Mouse (Mus musculus) Patski (cell line): ENCODE data around the gene Serping1. TPM values are rescaled to one million over a fixed set of nuclear protein-coding genes. Genes with fewer than 3 reads are reported as not detected.
A peak's percentile ranks its signal among the peaks of the same experiment; 100 is the strongest.

ENCODE experiments used
- ATAC-seq: fragments of 100-300 bp; one replicate; pipeline ENCODE4 v1.8.0; 2021
- CTCF ChIA-PET: fragments of 350-600 bp; sonication (Branson Sonifier 250); formaldehyde crosslinking; loops from one replicate; lab custom pipeline; 2022; ENCODE audit warnings: inconsistent platforms; lab: Charles Lee
- POLR2A ChIA-PET: fragments of 350-600 bp; sonication (Branson Sonifier 250); formaldehyde crosslinking; loops from one replicate; lab custom pipeline; 2022; ENCODE audit warnings: antibody characterized with exemption, inconsistent platforms; lab: Charles Lee
- DNase-seq: peaks from one replicate; pipeline ENCODE4 v3.0.0-alpha.2; 2011; ENCODE audit warnings: low read depth, low spot score
- H3K27me3 ChIP-seq: fragments of 371-371 bp; one replicate; pipeline ENCODE4 v1.5.1; 2021
- CTCF ChIP-seq: fragments of 100-300 bp; IDR thresholded peaks from one replicate; pipeline ENCODE4 v1.5.1; 2021
- in situ Hi-C: fragments of 300-500 bp; cut with MboI; formaldehyde crosslinking; loops from 3 replicates; pipeline ENCODE4 v1.11.1; 2018; ENCODE audit warnings: low pct_unique_long_range_greater_than_20kb, mixed read lengths
- polyA plus RNA-seq: library from polyadenylated mRNA; unstranded; gene quantifications from one replicate; pipeline ENCODE4 v1.2.3, GENCODE M21; 2021

Gene Serping1
- polyA plus RNA-seq, 1 experiment from 2014 or later = 0.14 TPM

- no peak for ATAC-seq
These were observed 54.1 kb downstream of the Serping1 start for GRCm38 (mm10) chr2:84721182-84721581.

GRCm38 (mm10) chr2:84720718-84721117 is 54.5 kb downstream of the Serping1 start:
- ChIA-PET POLR2A (interaction anchor here (1.6 kb wide), 1 partner anchor 14 kb away, joined by 5 read pairs; no protein-coding TSS in a partner anchor), CTCF (no interaction called here)
- no peak for ATAC-seq
- no peak for TF ChIP-seq CTCF
- no peaks in the 10 kb centered on the region for H3K27me3 ChIP-seq
- in situ Hi-C loops = no loop called here
- DNase-seq = no peak

More at GRCm38 (mm10) chr2:84721182-84721581, 54.1 kb downstream of the Serping1 start:
- POLR2A ChIA-PET = interaction anchor here (1.6 kb wide), 1 partner anchor 14 kb away, joined by 5 read pairs; no protein-coding TSS in a partner anchor
- DNase-seq = no peak
- in situ Hi-C loops = no loop called here
- CTCF ChIA-PET = no interaction called here
- no peaks in the 10 kb centered on the region for H3K27me3 ChIP-seq
- no peak for TF ChIP-seq CTCF

- POLR2A ChIA-PET = interaction anchor here (0.6 to 1.6 kb wide), 2 partner anchors 9 to 1102 kb away, joined by 3 to 4 read pairs; no protein-coding TSS in a partner anchor
- CTCF ChIA-PET = no interaction called here
- in situ Hi-C loops = no loop called here
- no peak for DNase-seq
- H3K27me3 ChIP-seq = no peaks in the 10 kb centered on the region
- no peak for TF ChIP-seq CTCF
- no peak for ATAC-seq
These were observed 57.9 kb downstream of the Serping1 start for GRCm38 (mm10) chr2:84717357-84717756.

GRCm38 (mm10) chr2:84716423-84717355 is 58.6 kb downstream of the Serping1 start:
- DNase-seq (no peak), ATAC-seq (no peak)
- POLR2A ChIA-PET = interaction anchor here (0.5 to 1.6 kb wide), 4 partner anchors 10 to 1101 kb away, joined by 3 to 4 read pairs (median 3); no protein-coding TSS in a partner anchor
- no peak for TF ChIP-seq CTCF
- CTCF ChIA-PET = interaction anchor here (0.9 kb wide), 1 partner anchor 42 kb away, joined by 4 read pairs; no protein-coding TSS in a partner anchor
- in situ Hi-C loops = no loop called here
- H3K27me3 ChIP-seq = no peaks in the 10 kb centered on the region

GRCm38 (mm10) chr2:84715562-84716361 is 59.5 kb downstream of the Serping1 start:
- DNase-seq (no peak), ATAC-seq (peak; percentile 98)
- no peak for TF ChIP-seq CTCF
- no peaks in the 10 kb centered on the region for H3K27me3 ChIP-seq
- in situ Hi-C loops = no loop called here
- ChIA-PET POLR2A (interaction anchor here (0.5 to 1.6 kb wide), 2 partner anchors 11 to 38 kb away, joined by 3 to 4 read pairs; no protein-coding TSS in a partner anchor), CTCF (interaction anchor here (0.9 kb wide), 1 partner anchor 43 kb away, joined by 4 read pairs; no protein-coding TSS in a partner anchor)

Other genes starting within 250 kb of the Serping1 start
- gene Ctnnd1, start 124.7 kb downstream of the Serping1 start, polyA plus RNA-seq = 102 TPM
- 0.10 TPM for gene Btbd18, start 116.4 kb downstream of the Serping1 start, polyA plus RNA-seq
- 60.4 TPM for gene Selenoh, start 104.7 kb downstream of the Serping1 start, polyA plus RNA-seq
- gene Gm28635, start 97.4 kb downstream of the Serping1 start, polyA plus RNA-seq = not detected
- gene Med19, start 97.0 kb downstream of the Serping1 start, polyA plus RNA-seq = 30.6 TPM
- gene Tmx2, start 96.3 kb downstream of the Serping1 start, polyA plus RNA-seq = 244 TPM
- gene Zdhhc5, start 60.3 kb downstream of the Serping1 start, polyA plus RNA-seq = 65.0 TPM
- gene Clp1, start 48.1 kb downstream of the Serping1 start, polyA plus RNA-seq = 11.9 TPM
- 11.6 TPM for gene Ypel4, start 41.4 kb downstream of the Serping1 start, polyA plus RNA-seq
- gene Gm19426, start 31.8 kb downstream of the Serping1 start, polyA plus RNA-seq = 3.1 TPM
- gene Ube2l6, start 23.4 kb upstream of the Serping1 start, polyA plus RNA-seq = 4.7 TPM
- gene Smtnl1, start 47.2 kb upstream of the Serping1 start, polyA plus RNA-seq = not detected
- 56.5 TPM for gene Timm10, start 51.6 kb upstream of the Serping1 start, polyA plus RNA-seq
- 0.22 TPM for gene Slc43a1, start 63.4 kb upstream of the Serping1 start, polyA plus RNA-seq
- gene Rtn4rl2, start 111.3 kb upstream of the Serping1 start, polyA plus RNA-seq = 0.82 TPM
- not detected for gene Slc43a3, start 161.1 kb upstream of the Serping1 start, polyA plus RNA-seq
- gene Prg2, start 205.0 kb upstream of the Serping1 start, polyA plus RNA-seq = not detected
- not detected for gene Prg3, start 212.8 kb upstream of the Serping1 start, polyA plus RNA-seq